Mouse (Mus musculus): ENCODE results near the gene Pip5k1c. TPM values are rescaled to one million over a fixed set of nuclear protein-coding genes. Genes with fewer than 3 reads are reported as not detected.
A peak's percentile ranks its signal among the peaks of the same experiment; 100 is the strongest.

Pip5k1c gene
- total RNA-seq, 2 experiments from 2014 or later = 301 to 304 TPM

DNA sequence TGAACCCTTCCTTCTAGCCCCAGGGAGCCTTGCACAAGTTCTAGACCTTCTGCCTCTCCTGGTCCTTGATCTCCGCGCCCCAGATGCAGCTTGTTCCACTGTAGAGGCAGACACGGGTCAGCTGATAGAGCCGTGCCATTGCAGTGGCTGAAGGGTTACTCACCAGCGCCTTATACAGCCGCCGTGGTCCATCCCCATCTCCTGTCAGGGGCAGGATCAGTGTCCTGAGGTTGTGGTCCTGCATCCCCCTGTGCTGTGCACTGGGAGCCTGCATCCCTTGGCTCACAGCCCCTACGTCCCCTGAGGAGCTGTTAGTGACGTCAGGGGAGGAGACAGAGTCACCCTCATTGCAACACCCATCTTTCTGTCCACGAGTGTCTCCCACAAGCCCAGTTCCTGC, 10.5 kb downstream of the Pip5k1c start:
- no peak for DNase-seq

DNA sequence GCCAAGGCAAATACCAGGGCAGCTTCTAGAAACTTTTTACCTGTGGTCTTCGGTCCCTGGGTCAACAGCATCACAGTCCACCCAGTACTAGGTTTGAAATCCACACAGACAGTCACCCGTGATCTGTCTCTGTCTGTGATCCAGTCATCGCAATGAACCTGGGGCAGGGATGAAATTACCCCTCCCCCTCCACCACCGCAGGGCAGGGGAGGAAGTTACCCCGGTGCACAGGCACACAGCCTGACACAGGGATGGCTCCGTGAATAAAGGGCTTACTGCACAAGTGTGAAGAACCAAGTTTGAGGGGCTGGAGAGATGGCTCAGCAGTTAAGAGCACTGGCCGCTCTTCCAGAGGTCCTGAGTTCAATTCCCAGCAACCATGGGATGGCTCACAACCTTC, 11.0 kb downstream of the Pip5k1c start:
- DNase-seq = no peak

DNA sequence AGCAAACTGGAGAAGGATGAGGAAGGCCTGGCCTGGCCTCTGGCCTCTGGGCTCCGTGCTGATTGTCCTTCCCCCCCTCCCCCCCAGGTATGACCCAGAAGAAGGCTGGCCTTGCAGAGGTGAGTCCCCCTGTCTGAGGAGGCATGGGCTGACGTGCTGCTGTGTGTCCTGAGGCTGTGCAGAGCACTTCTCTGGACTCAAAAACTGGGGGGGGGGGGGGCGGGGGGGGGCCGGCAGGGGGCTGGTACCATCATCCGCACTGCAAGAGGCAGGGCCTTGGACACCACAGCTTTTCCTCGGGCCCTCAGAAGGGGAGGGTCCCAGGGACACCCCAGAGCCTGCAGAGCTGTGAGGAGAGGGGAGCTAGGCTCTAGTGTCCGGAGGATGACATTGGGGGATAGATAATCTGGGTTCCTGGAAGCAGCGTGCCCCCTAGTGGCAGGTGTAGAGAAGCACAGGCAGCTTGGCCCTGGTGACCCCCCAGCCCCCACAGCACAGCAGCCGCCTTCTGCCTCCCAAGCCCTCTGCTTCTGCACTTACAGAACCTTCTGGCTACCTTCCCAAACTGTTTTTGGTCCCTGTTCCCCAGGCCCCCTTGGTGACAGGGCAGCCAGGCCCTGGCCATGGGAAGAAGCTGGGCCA, 12.0 kb downstream of the Pip5k1c start:
- peak in 1 of 2 experiments; percentile 51 for DNase-seq

DNA sequence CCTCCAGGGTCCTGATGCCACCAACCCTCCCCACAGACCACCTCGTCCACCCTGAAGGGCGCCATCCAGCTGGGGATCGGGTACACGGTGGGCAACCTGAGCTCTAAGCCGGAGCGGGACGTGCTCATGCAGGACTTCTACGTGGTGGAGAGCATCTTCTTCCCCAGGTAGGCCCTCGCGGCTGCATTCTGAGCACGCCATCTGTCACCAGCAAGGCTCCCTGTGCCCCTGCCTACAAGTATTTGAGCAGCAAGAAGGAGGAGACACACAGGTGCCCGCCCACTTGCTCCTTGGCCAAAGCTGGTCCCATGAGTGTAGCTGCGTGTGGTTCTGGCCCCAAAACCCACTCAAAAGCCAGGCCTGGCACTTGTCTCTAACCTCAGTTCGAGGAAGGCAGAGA, 12.9 kb downstream of the Pip5k1c start:
- no peak for DNase-seq

DNA sequence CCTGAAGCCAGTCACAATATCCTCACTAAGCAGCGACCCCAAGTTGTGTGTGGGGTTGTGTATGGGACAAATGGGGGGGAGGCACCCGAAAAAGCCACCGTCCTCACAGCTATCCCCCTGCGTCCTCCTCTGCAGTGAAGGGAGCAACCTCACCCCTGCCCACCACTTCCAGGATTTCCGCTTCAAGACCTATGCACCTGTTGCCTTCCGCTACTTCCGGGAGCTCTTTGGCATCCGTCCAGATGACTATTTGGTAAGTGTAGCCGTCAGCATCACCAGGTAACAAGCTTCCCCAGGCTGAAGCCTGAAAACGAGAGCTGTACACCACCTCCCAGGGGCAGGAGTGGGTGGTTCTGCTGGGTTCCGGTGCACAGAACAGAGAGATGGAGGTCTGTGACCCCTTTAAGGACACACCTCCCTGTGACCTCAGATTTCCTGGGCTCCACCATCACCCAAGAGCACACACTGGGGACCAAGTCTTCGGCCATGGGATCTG, 13.5 kb downstream of the Pip5k1c start:
- no peak for DNase-seq

DNA sequence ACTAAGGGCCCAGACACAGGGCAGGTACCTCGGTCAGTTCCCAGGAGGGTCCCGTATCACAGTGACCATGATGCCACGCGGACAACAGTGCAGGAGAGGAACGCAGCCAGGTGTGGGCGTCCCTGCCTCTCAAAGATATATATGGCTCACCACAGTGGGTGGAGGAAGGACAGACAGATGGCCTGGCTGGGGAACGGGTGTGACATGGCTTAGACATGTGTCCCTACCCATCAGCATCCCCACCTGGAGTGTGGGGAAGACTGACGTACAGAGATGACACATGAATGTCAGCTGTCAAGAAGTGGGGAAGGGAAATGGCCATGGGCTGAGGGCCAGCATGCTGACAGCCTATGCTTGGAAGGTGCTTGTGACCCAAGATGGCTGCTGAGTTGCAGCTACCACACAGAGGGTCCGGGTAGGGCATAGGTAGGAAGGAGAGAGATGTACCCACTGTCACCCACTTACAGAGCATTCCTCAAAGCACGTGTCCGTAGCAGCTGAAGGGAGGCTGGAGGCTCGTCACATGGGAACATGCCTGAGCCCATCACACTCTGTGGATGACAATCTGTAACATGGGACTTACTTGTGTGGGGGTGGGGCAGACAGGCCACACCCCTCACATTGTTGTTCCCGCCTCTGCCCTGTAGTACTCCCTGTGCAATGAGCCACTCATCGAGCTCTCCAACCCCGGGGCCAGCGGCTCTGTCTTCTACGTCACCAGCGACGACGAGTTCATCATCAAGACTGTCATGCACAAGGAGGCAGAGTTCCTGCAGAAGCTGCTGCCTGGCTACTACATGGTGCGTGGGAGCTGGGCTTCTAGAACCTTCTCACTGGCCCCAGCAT, 14.3 kb downstream of the Pip5k1c start:
- DNase-seq = no peak

DNA sequence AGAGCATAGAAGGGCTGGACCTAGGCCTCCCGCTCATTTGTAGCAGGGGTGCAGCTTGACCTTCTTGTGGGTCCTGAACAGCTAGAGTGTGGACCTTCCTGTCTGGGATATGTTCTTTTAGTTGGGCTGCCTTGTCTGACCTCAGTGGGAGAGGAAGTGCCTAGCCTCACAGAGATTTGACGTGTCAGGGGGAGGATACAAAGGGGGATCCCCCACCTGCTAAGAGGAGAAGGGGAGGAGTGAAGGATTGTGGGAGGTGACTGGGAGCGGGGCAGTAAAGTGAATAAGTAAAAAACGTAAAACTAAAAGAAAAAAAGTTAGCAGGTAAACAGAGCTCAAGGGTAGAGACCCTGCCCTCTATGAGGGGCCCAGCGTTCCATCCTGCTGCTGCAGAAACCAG, 16.8 kb downstream of the Pip5k1c start:
- no peak for DNase-seq

DNA sequence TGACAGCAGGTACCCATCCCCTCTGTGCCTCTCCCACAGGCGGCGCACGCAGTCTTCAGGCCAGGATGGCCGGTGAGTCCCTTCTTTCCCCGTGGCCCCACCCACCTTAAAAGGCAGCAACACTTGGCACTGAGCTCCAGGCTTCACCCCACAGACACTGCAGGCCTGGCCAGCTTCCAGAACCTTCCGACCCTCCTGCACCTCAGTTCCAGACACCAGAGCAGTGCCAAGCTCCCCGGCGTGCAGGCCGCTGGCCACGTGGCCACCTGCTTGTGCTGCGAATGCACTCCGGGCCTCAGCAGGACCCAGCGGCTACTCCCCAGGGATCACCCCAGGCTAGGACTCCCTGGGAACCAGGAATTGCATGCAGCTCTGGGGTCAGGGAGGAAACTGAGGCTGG, 20.8 kb downstream of the Pip5k1c start:
- DNase-seq = no peak

DNA sequence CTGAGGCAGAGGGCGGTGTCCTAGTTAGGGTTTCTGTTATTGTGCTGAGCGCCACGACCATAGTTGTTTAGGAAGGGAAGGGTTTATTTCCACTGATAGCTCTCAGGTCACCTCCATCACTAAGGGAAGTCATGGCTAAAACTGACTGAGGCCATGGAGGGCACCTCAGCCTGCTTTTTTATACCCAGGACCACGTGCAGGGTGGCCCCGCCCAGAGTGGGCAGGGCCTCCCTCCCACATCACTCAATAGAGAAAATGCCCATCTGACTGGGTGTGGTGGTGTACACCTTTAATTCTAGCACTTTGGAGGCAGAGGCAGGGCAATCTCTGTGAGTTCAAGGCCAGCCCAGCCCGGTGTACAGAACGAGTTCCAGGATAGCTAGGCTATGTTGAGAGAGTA, 21.4 kb downstream of the Pip5k1c start:
- no peak for DNase-seq

DNA sequence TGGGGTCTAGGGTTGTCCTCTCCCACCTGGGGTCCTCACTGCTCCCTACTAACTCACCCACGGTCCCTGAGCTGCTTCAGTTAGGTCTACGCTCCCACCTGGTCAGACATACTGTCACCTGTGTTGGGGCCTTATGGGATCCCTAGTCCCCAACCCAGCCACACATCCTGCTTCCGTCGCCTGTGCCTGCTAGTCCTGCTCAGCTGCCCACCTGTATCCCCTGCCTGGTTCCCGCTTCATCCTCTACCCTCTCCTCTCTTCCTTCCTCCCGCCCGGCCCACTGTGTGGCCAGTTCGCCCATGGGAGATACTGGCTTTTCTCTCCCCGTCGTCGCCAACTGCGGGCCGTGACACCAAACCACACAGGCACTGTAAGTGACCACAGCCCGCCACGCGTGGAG, 22.8 kb downstream of the Pip5k1c start:
- no peak for DNase-seq

DNA sequence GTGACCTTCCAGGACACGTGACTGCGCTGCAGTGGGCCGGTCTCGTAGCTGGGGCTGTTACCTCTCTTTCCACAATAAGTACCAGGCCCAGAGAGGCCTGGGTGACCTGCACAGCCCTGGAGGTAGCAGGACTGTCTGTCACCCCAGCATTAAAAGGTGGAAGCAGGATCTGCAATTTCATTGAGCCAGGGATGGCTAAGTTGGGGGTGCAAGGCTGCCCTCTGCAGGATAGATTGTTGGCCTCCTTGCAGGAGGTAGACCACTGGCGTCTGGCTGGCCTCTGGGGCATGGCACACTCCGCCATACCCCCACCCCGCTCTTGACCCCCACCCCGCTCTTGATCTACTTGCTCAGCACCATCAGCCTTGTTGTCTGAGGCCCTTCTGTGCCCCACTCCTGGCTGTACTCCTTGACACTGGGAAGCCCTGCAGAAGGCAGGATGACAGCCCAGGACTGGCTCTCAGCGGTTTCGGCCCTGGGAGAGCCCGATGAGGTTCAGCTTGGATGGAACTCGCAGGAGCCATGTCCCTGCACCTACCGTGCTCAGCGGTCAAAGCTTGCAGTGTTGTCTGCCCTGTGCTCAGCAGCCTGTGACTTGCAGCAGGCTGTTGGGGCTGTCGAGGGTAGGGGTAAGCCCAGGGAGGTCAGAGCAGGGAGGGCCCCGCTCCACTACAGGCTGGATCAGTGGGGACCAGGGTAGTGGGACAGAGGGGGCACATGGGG, 23.7 kb downstream of the Pip5k1c start:
- no peak for DNase-seq

DNA sequence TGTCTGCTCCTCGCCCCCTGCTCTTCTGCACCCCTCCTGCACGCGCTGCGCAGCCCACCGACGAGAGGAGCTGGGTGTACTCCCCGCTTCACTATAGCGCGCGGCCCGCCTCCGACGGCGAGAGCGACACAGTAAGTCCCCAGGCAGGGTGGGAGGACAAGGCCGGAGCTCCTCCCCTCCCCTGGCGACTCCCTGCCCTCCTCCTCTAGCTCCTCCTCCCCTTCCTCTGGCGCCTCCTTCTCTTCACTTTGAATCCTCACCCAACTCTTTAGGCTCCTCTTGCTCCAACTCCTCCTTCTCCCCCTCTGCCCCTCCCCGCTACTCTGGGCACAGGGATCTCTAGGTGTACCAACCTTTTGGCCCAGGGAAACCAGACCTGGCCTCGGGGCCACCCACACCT, 24.5 kb downstream of the Pip5k1c start:
- no peak for DNase-seq

DNA sequence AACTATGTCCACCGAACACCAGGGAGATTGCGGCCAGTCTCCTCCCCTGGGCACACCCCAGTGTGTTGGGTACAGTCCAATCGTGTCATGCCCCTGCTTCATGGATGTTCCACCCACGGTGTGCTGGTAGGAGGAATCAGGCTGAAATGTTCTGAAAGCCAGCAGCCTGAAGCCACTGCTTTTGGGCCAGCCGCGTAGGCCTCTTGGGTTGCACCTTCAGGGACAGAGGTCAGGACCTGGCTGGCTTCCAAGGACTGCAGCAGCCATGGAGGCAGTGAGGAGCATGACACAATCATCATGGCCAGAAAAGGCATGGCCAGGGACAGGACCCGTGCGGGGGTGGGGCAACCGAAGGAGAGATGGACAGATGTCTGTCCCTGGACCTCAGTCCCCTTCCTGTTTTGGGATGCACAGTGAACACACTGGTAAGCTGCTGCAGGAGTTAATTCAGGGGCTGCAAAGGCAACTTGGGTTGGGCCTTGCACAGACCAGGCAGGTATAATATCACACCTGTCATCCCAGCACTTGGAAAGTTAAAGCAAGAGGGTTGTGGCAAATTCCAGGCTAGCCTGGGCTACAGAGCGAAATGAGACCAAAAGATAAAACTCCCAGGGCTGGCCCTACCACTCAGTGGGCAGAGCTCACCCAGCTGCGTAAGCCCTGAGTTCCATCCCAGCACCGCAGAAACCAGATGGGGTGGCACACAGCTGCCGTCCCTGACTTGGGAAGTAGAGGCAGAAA, 26.0 kb downstream of the Pip5k1c start:
- no peak for DNase-seq

DNA sequence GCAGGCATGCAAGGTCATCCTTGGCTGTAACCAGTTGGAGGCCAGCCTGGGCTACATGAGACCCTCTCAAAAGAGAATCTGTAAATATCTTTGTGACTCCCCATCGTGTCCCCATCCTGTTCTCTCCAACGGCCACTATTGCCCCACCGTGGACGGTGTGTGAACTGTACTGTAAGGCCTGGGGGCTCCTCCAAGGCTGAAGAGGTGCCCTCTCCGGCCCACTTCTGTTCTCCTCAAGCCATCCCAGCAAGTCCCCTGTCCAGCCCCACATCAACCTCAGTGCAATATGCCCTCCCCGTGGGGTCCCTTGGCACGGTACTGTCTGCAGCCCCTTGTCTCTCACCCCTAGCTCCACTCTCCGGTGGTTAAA, 26.6 kb downstream of the Pip5k1c start:
- DNase-seq = no peak

DNA sequence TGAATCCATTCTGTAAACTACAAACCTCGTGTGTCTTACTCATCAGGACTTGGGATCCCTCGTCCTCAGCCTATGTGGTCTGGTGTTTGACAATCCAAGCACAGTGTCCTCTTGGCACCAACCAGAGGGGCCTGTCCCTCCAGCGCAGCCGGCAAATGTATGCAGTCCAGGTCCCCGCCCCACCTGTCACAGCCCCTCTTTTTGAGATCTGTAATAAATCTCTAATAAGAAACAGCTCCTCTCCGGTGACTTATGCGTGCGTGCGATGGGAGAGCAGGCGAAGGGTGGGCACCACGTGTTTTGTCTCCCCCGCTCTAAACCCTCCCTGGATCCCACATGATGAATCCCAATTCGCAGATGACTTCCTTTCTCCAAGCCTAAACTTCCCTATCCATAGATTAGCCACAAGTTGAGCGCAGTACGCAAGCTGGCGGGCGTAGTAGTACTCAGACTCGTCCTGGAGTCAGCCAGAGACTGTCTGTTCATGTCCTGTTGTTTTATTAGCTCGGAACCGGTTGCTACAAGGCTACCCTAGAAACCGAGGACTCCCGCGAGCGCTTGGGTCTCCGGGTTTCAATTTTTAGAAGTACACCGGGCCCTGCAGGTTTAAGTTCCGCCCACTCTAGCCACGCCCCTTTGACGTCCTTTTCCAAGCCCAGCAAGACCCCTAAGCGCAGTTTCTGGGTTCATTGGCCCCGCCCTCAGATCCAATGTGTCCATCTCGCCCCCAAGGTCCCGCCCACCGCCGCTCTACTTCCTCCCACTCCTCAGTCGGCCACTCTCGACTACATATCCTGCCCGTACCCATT, 27.2 kb downstream of the Pip5k1c start:
- no peak for DNase-seq

DNA sequence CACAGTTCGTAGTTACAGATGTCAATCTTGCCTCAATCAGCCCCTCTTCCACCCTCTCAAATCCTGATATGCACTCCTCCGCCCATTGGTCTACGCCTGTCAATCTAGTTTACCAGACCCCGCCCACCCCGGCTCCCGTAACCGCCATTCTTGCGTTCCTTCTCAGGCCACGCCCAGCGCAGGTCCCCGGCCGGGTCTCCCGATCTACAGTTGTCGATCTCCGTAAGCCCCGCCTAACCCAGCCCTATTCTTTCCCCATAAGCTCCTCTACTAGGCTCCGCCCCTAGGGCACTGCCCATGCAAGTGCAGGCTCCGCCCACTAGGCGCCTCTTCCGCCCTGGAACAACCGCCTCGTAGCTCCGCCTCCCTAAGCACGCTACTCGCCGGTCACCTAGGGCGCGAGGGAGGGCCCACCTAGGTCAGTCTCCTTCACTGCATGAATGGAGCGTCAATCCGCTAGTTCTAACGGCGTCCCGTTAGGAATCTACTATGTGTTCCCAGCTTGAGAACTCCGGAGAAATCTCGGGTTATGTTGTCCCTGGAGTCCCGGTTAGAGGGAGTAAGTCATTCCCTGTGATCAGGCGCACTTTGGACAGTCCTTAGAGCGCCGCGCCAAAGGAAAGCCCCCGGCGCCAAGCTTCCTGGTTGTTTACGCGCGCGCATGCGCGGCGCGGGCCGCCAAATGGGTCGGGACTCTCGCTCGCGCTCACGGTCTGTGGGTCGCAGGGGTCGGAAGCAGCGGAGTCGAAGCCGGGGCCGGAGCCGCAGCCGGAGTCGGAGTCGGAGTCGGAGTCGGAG, 28.0 kb downstream of the Pip5k1c start, which contains the start of gene Cactin:
TSS of gene Cactin (plus strand) at position 554 of the 798 bp plus-strand sequence.
- peak; percentile 99 to 100 for DNase-seq

DNA sequence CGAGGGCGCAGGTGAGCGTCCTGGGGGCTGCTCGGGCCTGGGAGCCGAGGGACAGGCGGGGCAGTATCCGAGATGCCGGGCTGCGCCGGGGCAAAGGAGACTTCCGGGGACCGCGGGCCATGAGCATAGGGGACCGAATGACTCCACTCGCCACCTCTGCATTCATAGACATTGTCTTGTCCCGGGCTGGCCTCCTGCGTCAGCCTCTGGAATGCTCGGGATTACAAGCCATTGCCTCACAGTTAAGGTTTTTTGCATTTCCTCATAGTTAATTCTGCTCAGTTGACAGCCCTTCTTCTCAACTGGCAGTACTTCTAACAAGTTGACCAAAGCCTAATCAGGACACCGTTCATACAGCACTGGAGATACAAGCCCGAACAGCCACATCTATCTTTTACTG, 28.7 kb downstream of the Pip5k1c start:
- no peak for DNase-seq

DNA sequence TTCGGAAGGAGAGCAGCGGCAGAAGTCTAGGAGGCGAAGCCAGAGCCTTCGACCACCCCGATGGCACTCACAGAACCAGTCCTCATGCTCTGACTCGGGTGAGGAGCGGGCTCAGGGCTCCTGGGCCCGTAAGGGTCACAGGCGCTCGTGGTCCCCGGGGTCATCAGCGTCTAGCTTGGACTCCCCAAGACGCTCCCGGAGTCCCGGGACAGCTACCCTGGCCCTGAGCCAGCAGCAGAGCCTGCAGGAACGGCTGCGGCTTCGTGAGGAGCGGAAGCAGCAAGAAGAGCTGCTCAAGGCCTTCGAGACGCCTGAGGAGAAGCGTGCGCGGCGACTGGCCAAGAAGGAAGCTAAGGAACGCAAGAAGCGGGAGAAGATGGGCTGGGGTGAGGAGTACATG, 29.7 kb downstream of the Pip5k1c start:
- DNase-seq = no peak

DNA sequence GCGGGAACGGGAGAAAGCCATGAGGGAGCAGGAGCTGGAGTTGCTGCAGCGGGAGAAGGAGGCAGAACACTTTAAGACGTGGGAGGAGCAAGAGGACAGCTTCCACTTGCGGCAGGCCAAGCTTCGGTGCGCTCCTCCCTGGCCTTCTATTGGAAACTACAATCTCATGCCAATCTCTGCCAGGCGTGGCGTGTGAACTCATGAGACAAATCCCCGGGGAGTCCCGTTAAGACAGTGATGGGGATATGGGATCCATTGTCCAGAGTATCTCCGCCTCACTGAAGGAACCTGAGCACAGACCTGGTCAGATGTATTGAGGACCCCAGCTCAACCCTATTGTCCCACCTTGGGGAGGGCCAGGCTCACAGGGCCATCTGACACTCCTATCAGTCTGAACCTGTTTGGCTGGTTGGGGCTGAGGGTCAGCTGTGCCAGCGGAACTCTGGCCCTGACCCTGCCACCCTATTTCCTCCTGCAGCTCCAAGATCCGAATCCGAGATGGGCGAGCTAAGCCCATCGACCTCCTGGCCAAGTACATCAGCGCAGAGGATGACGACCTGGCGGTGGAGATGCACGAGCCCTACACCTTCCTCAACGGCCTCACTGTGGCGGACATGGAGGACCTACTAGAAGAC, 30.5 kb downstream of the Pip5k1c start:
- DNase-seq = no peak

DNA sequence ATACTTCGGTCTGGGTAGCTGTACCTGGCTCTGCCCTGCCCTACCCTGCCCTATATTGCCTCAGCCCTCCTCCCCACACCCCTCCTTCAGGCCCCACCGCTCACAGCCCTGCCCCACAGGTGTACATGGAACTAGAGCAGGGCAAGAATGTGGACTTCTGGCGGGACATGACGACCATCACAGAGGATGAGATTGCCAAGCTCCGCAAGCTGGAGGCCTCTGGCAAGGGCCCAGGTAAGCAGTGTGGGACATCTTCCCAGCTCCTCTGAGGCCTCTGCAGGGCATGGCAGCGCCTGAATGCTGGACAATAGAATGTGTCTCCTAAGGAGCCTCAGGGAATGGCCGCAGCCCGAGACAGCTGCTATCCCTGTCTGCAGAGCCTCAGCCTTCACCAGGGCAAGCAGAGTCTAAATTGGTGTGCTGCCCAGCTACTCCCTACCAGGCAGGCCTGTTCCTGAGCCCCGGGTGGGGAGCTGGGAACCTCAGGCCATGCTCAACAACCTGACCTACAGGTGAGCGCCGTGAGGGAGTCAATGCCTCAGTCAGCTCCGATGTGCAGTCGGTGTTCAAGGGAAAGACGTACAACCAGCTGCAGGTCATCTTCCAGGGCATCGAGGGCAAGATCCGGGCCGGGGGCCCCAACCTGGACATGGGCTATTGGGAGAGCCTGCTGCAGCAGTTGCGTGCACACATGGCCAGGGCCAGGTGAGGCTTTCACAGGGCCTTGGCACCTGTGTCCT, 31.2 kb downstream of the Pip5k1c start:
- DNase-seq = no peak

Data from layer of hippocampus, postnatal 36 days (tissue).